Mouse (Mus musculus) midbrain, embryonic 15.5 days (tissue): ENCODE results near the gene Parn. TPM values are rescaled to one million over a fixed set of nuclear protein-coding genes. Genes with fewer than 3 reads are reported as not detected.

Experiments
- ATAC-seq: fragments of 200-750 bp; cut with Nextera tagmentation; replicated peaks from 2 replicates; pipeline ENCODE4 v1.8.0; 2017; ENCODE audit warnings: moderate TSS enrichment
- H3K27ac ChIP-seq: fragments of 300-500 bp; sonication (generic); 2 replicates; pipeline ENCODE4 v1.5.1; 2015; ENCODE audit warnings: mild to moderate bottlenecking, inconsistent platforms
- H3K27me3 ChIP-seq: fragments of 300-500 bp; sonication (generic); replicated peaks from 2 replicates; pipeline ENCODE4 v1.6.1; 2015; ENCODE audit warnings: inconsistent platforms
- H3K36me3 ChIP-seq: fragments of 300-500 bp; sonication (generic); replicated peaks from 2 replicates; pipeline ENCODE4 v1.6.1; 2015; ENCODE audit warnings: inconsistent platforms
- H3K4me1 ChIP-seq: fragments of 300-500 bp; sonication (generic); 2 replicates; pipeline ENCODE4 v1.6.1; 2015; ENCODE audit warnings: inconsistent platforms
- H3K4me2 ChIP-seq: fragments of 300-500 bp; sonication (generic); 2 replicates; pipeline ENCODE4 v1.6.1; 2015; ENCODE audit warnings: inconsistent platforms, mild to moderate bottlenecking, moderate library complexity
- H3K4me3 ChIP-seq: fragments of 300-500 bp; sonication (generic); 2 replicates; pipeline ENCODE4 v1.5.1; 2015; ENCODE audit warnings: mild to moderate bottlenecking, inconsistent platforms
- H3K9ac ChIP-seq: fragments of 300-500 bp; sonication (generic); 2 replicates; pipeline ENCODE4 v1.6.1; 2015; ENCODE audit warnings: mild to moderate bottlenecking, inconsistent platforms
- H3K9me3 ChIP-seq: fragments of 300-500 bp; sonication (generic); 2 replicates; pipeline ENCODE4 v1.6.1; 2016; ENCODE audit warnings: inconsistent platforms
- WGBS: fragments of 180-500 bp; shearing (Covaris S2); methylation state at CpG from one replicate; pipeline ENCODE4 v1.1.7; 2015; ENCODE audit warnings: mixed read lengths; 5-methylcytosine and 5-hydroxymethylcytosine counted together
- polyA plus RNA-seq: library from polyadenylated mRNA; unstranded; fragments of >200 nt; fragmentation: Nextera tagmentation; extraction: Ambion mirVana; gene quantifications from 2 replicates; pipeline ENCODE4 v1.2.1, GENCODE M21; 2015

Gene Parn
- polyA plus RNA-seq, 1 experiment from 2014 or later: 31.2 TPM

- no peak overlapping the region for H3K4me3 ChIP-seq
- H3K27me3 ChIP-seq: no peaks in the 10 kb centered on the region
- H3K36me3 ChIP-seq: no peaks in the 10 kb centered on the region
- WGBS: 92% methylated on average over 2 of the region's 2 CpGs
- no peaks in the 10 kb centered on the region for H3K9me3 ChIP-seq
- H3K9ac ChIP-seq: no peak overlapping the region
- ATAC-seq: no peak
- H3K27ac ChIP-seq: no peak overlapping the region
- no peaks in the 10 kb centered on the region for H3K4me1 ChIP-seq
- H3K4me2 ChIP-seq: no peak overlapping the region
These were observed 99.7 kb downstream of the Parn start for GRCm38 (mm10) chr16:13568280-13568679.

GRCm38 (mm10) chr16:13567614-13568013 lies 100.4 kb downstream of the Parn start:
- H3K27ac ChIP-seq: no peak overlapping the region
- no peaks in the 10 kb centered on the region for H3K4me1 ChIP-seq
- no peak overlapping the region for H3K4me3 ChIP-seq
- H3K27me3 ChIP-seq: no peaks in the 10 kb centered on the region
- H3K36me3 ChIP-seq: no peaks in the 10 kb centered on the region
- WGBS: 93% methylated on average over 1 of the region's 1 CpGs
- no peaks in the 10 kb centered on the region for H3K9me3 ChIP-seq
- ATAC-seq: no peak
- no peak overlapping the region for H3K9ac ChIP-seq
- no peak overlapping the region for H3K4me2 ChIP-seq

- Histone ChIP-seq H3K9ac (no peak overlapping the region), H3K27me3 (no peaks in the 10 kb centered on the region), H3K27ac (no peak overlapping the region), H3K4me1 (no peaks in the 10 kb centered on the region), H3K36me3 (no peaks in the 10 kb centered on the region), H3K9me3 (no peaks in the 10 kb centered on the region), H3K4me2 (no peak overlapping the region), H3K4me3 (no peak overlapping the region)
- ATAC-seq: no peak
- 88% methylated on average over 6 of the region's 6 CpGs for WGBS
These were observed 101.6 kb downstream of the Parn start for GRCm38 (mm10) chr16:13566351-13566750.

GRCm38 (mm10) chr16:13565291-13565690 lies 102.7 kb downstream of the Parn start:
- Histone ChIP-seq H3K4me3 (no peak overlapping the region), H3K27me3 (no peaks in the 10 kb centered on the region), H3K4me1 (no peaks in the 10 kb centered on the region), H3K9ac (no peak overlapping the region), H3K27ac (no peak overlapping the region), H3K4me2 (no peak overlapping the region), H3K9me3 (no peaks in the 10 kb centered on the region), H3K36me3 (no peaks in the 10 kb centered on the region)
- whole genome bisulfite sequencing: 93% methylated on average over 5 of the region's 5 CpGs
- no peak for ATAC-seq

- no peak for ATAC-seq
- Histone ChIP-seq H3K27ac (no peak overlapping the region), H3K4me1 (no peaks in the 10 kb centered on the region), H3K27me3 (no peaks in the 10 kb centered on the region), H3K4me2 (no peak overlapping the region), H3K9ac (no peak overlapping the region), H3K9me3 (no peaks in the 10 kb centered on the region), H3K4me3 (no peak overlapping the region), H3K36me3 (no peaks in the 10 kb centered on the region)
- 83% methylated on average over 2 of the region's 2 CpGs for WGBS
These were observed 110.2 kb downstream of the Parn start for GRCm38 (mm10) chr16:13557784-13558183.

GRCm38 (mm10) chr16:13556954-13557470 lies 111.0 kb downstream of the Parn start:
- Histone ChIP-seq H3K27ac (no peak overlapping the region), H3K9me3 (no peaks in the 10 kb centered on the region), H3K36me3 (no peaks in the 10 kb centered on the region), H3K4me1 (no peaks in the 10 kb centered on the region), H3K27me3 (no peaks in the 10 kb centered on the region), H3K9ac (no peak overlapping the region), H3K4me2 (no peak overlapping the region), H3K4me3 (no peak overlapping the region)
- 87% methylated on average over 9 of the region's 9 CpGs for WGBS
- no peak for ATAC-seq

- 95% methylated on average over 7 of the region's 7 CpGs for WGBS
- H3K9ac ChIP-seq: no peak overlapping the region
- no peaks in the 10 kb centered on the region for H3K4me1 ChIP-seq
- H3K4me3 ChIP-seq: no peak overlapping the region
- H3K9me3 ChIP-seq: no peaks in the 10 kb centered on the region
- no peaks in the 10 kb centered on the region for H3K27me3 ChIP-seq
- H3K36me3 ChIP-seq: no peaks in the 10 kb centered on the region
- ATAC-seq: no peak
- H3K27ac ChIP-seq: no peak overlapping the region
- no peak overlapping the region for H3K4me2 ChIP-seq
These were observed 111.5 kb downstream of the Parn start for GRCm38 (mm10) chr16:13556446-13556845.

GRCm38 (mm10) chr16:13550667-13551066 lies 117.3 kb downstream of the Parn start:
- no peak overlapping the region for H3K9ac ChIP-seq
- H3K4me3 ChIP-seq: no peak overlapping the region
- 97% methylated on average over 3 of the region's 3 CpGs for WGBS
- H3K9me3 ChIP-seq: no peaks in the 10 kb centered on the region; the same call in 1 of the 2 replicates
- H3K4me1 ChIP-seq: no peaks in the 10 kb centered on the region
- no peak for ATAC-seq
- H3K27me3 ChIP-seq: no peaks in the 10 kb centered on the region
- no peak overlapping the region for H3K27ac ChIP-seq
- H3K4me2 ChIP-seq: no peak overlapping the region
- H3K36me3 ChIP-seq: no peaks in the 10 kb centered on the region

- Histone ChIP-seq H3K4me3 (no peak overlapping the region), H3K27me3 (no peaks in the 10 kb centered on the region), H3K9ac (no peak overlapping the region), H3K27ac (no peak overlapping the region), H3K4me2 (no peak overlapping the region), H3K9me3 (peaks cover 4% of the 10 kb centered on the region; the same call in 1 of the 2 replicates), H3K36me3 (no peaks in the 10 kb centered on the region), H3K4me1 (no peaks in the 10 kb centered on the region)
- WGBS: 93% methylated on average over 2 of the region's 2 CpGs
- ATAC-seq: no peak
These were observed 118.0 kb downstream of the Parn start for GRCm38 (mm10) chr16:13549976-13550375.

GRCm38 (mm10) chr16:13541816-13542215 lies 126.2 kb downstream of the Parn start:
- peaks cover 5% of the 10 kb centered on the region; the same call in 1 of the 2 replicates for H3K9me3 ChIP-seq
- WGBS: 74% methylated on average over 4 of the region's 4 CpGs
- no peak overlapping the region for H3K4me2 ChIP-seq
- no peak overlapping the region for H3K9ac ChIP-seq
- no peaks in the 10 kb centered on the region for H3K4me1 ChIP-seq
- no peak overlapping the region for H3K4me3 ChIP-seq
- no peak overlapping the region for H3K27ac ChIP-seq
- H3K36me3 ChIP-seq: no peaks in the 10 kb centered on the region
- no peak for ATAC-seq
- H3K27me3 ChIP-seq: no peaks in the 10 kb centered on the region

GRCm38 (mm10) chr16:13541121-13541747 lies 126.7 kb downstream of the Parn start:
- Histone ChIP-seq H3K4me2 (no peak overlapping the region), H3K4me3 (no peak overlapping the region), H3K27me3 (no peaks in the 10 kb centered on the region), H3K9ac (no peak overlapping the region), H3K27ac (no peak overlapping the region), H3K4me1 (no peaks in the 10 kb centered on the region), H3K9me3 (peaks cover 5% of the 10 kb centered on the region; the same call in 1 of the 2 replicates), H3K36me3 (no peaks in the 10 kb centered on the region)
- 82% methylated on average over 15 of the region's 15 CpGs for WGBS
- ATAC-seq: no peak

GRCm38 (mm10) chr16:13538933-13539648 lies 128.9 kb downstream of the Parn start:
- no peaks in the 10 kb centered on the region for H3K9me3 ChIP-seq
- H3K36me3 ChIP-seq: no peaks in the 10 kb centered on the region
- no peaks in the 10 kb centered on the region for H3K27me3 ChIP-seq
- H3K27ac ChIP-seq: no peak overlapping the region
- no peaks in the 10 kb centered on the region for H3K4me1 ChIP-seq
- 59% methylated on average over 9 of the region's 9 CpGs for WGBS
- ATAC-seq: no peak
- H3K4me2 ChIP-seq: no peak overlapping the region
- no peak overlapping the region for H3K9ac ChIP-seq
- no peak overlapping the region for H3K4me3 ChIP-seq
